Mouse (Mus musculus): ENCODE data around the gene Apol7b. TPM values are rescaled to one million over a fixed set of nuclear protein-coding genes. Genes with fewer than 3 reads are reported as not detected.

The Apol7b gene
- polyA plus RNA-seq, 1 experiment from 2014 or later = not detected

DNA sequence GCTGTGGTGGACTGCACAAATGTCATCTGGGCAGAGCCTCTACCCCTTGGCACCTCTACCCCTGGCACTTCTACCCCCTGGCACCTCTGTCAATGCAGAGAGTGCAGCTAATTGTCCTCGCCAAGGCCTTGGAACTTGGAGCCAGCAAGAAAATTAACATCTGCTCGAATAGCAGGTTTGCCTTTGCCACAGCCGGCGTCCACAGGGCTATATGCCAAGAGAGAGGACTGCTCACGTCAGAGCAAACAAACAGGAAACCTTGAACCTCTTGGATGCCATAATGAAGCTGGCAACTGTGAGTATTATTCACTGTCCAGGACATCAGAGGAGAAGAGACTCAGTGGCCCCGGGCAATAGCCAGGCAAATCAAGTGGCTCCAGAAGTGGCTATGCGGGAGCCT, 70.4 kb downstream of the Apol7b start:
- ATAC-seq (replicated peaks; ENCODE audit: low FRiP score, low read depth) = no peak

More for the DNA sequence above, 70.4 kb downstream of the Apol7b start:
- DNase-seq (ENCODE audit: low spot score) = no peak
- Histone ChIP-seq H3K4me2 (ENCODE audit: low read length) (no peak overlapping the region), H3K4me3 (replicated peaks; ENCODE audit: low read depth, low read length) (no peak overlapping the region), H3K27ac (no peak overlapping the region), H3K4me1 (replicated peaks; ENCODE audit: insufficient read depth, low read length) (no peaks in the 10 kb centered on the region), H3K36me3 (ENCODE audit: insufficient read depth, low read length) (no peaks in the 10 kb centered on the region), H3K9ac (ENCODE audit: low read depth, low read length) (no peak overlapping the region), H3K9me3 (replicated peaks; ENCODE audit: low read length) (no peaks in the 10 kb centered on the region), H3K27me3 (ENCODE audit: insufficient read depth, low read length) (no peaks in the 10 kb centered on the region)
- WGBS = 79% methylated on average over 7 of the region's 7 CpGs
- no peak for TF ChIP-seq CTCF (IDR thresholded peaks at IDR 0.05; ENCODE audit: low read depth)

Other genes with a start within 250 kb of the Apol7b start
- gene Rbfox2, start 140.5 kb downstream of the Apol7b start, polyA plus RNA-seq (2015; fragmentation: Nextera tagmentation; extraction: Ambion mirVana) = 22.7 and 25.1 TPM in 2 replicates
- gene Apol7a, start 48.4 kb downstream of the Apol7b start, polyA plus RNA-seq (2015; fragmentation: Nextera tagmentation; extraction: Ambion mirVana) = 0.09 and 0.13 TPM in 2 replicates
- 0.33 TPM in 1 of 2 replicates, not detected in the other for gene Apol9a, start 36.4 kb downstream of the Apol7b start, polyA plus RNA-seq (2015; fragmentation: Nextera tagmentation; extraction: Ambion mirVana)
- 0.11 TPM in 1 of 2 replicates, not detected in the other for gene Apol10a, start 29.6 kb upstream of the Apol7b start, polyA plus RNA-seq (2015; fragmentation: Nextera tagmentation; extraction: Ambion mirVana)
- not detected in 2 replicates for gene Apol11a, start 60.8 kb upstream of the Apol7b start, polyA plus RNA-seq (2015; fragmentation: Nextera tagmentation; extraction: Ambion mirVana)
- not detected in 2 replicates for gene Apol7c, start 85.8 kb upstream of the Apol7b start, polyA plus RNA-seq (2015; fragmentation: Nextera tagmentation; extraction: Ambion mirVana)
- gene 1700025B11Rik, start 114.4 kb upstream of the Apol7b start, polyA plus RNA-seq (2015; fragmentation: Nextera tagmentation; extraction: Ambion mirVana) = not detected in 2 replicates
- gene Apol10b, start 148.6 kb upstream of the Apol7b start, polyA plus RNA-seq (2015; fragmentation: Nextera tagmentation; extraction: Ambion mirVana) = 0.12 and 0.24 TPM in 2 replicates
- not detected in 2 replicates for gene Gm36245, start 151.8 kb upstream of the Apol7b start, polyA plus RNA-seq (2015; fragmentation: Nextera tagmentation; extraction: Ambion mirVana)
- gene Apol11b, start 195.8 kb upstream of the Apol7b start, polyA plus RNA-seq (2015; fragmentation: Nextera tagmentation; extraction: Ambion mirVana) = not detected in 2 replicates

Measured in kidney, postnatal 0 days (tissue).